Comparison of ENCODE assay signal across 7 mouse cellular contexts in genomic region chr5:148615706-148616366, GRCm38 (mm10).
DNase-seq lines count a peak whose midpoint lies in the region; ATAC-seq and TF ChIP-seq lines count a peak whose summit lies in the region.

No protein-coding gene starts in this region.

- no peak overlapping the region for H3K4me3 ChIP-seq in embryonic facial prominence, embryonic 14.5 days (ENCODE audit: low read depth, low read length)
- H3K4me3 ChIP-seq in hindbrain, embryonic 14.5 days (replicated peaks; ENCODE audit: low read length) = no peak overlapping the region
- no peak overlapping the region for H3K4me3 ChIP-seq in midbrain, postnatal 0 days (ENCODE audit: low read depth, low read length)

- H3K27me3 ChIP-seq in embryonic facial prominence, embryonic 14.5 days (replicated peaks; ENCODE audit: control insufficient read depth, insufficient read depth, low read length) = no peaks in the 10 kb centered on the region
- no peaks in the 10 kb centered on the region for H3K27me3 ChIP-seq in hindbrain, embryonic 14.5 days (ENCODE audit: control insufficient read depth, insufficient read depth, low read length)
- H3K27me3 ChIP-seq in midbrain, postnatal 0 days (ENCODE audit: insufficient read depth, low read length) = no peaks in the 10 kb centered on the region

- H3K9ac ChIP-seq in embryonic facial prominence, embryonic 14.5 days (ENCODE audit: low read depth, low read length) = no peak overlapping the region
- H3K9ac ChIP-seq in hindbrain, embryonic 14.5 days = no peak overlapping the region
- 0 out of 2 replicates have a peak overlapping the region, but pooled peaks have one; percentile 24 for H3K9ac ChIP-seq in midbrain, postnatal 0 days (replicated peaks; ENCODE audit: low read length, poor library complexity, severe bottlenecking)

- 30% methylated on average over 10 of the region's 10 CpGs for WGBS in embryonic facial prominence, embryonic 14.5 days
- 26% methylated on average over 10 of the region's 10 CpGs for WGBS in hindbrain, embryonic 14.5 days
- 34% methylated on average over 10 of the region's 10 CpGs for WGBS in midbrain, postnatal 0 days

- ATAC-seq in embryonic facial prominence, embryonic 14.5 days (ENCODE audit: low read depth) = peak; percentile 88; the same call in 1 of the 2 replicates
- peak; percentile 73 for ATAC-seq in hindbrain, embryonic 14.5 days (ENCODE audit: low FRiP score)
- peak; percentile 58; the same call in 1 of the 2 replicates for ATAC-seq in midbrain, postnatal 0 days (ENCODE audit: low FRiP score)

- TF ChIP-seq CTCF in midbrain, postnatal 0 days (IDR thresholded peaks at IDR 0.05) = no peak

- DNase-seq in lung, postnatal 10 days = peak; percentile 54
- no peak for DNase-seq in lung, postnatal 36 days
- DNase-seq in embryonic facial prominence, embryonic 14.5 days (ENCODE audit: low spot score) = peak; percentile 80
- DNase-seq in hindbrain, embryonic 14.5 days (ENCODE audit: low spot score) = peak; percentile 64
- DNase-seq in midbrain, postnatal 0 days (ENCODE audit: low spot score) = peak; percentile 91
- no peak for DNase-seq in B cell, adult 2 months
- DNase-seq in lung, adult 18-20 months = no peak

- no peaks in the 10 kb centered on the region for H3K9me3 ChIP-seq in embryonic facial prominence, embryonic 14.5 days (ENCODE audit: control insufficient read depth, low read length)
- H3K9me3 ChIP-seq in hindbrain, embryonic 14.5 days (ENCODE audit: control insufficient read depth, low read length) = no peaks in the 10 kb centered on the region
- no peaks in the 10 kb centered on the region for H3K9me3 ChIP-seq in midbrain, postnatal 0 days (ENCODE audit: low read length)

- H3K27ac ChIP-seq in embryonic facial prominence, embryonic 14.5 days (replicated peaks; ENCODE audit: low read depth, low read length) = no peak overlapping the region
- H3K27ac ChIP-seq in hindbrain, embryonic 14.5 days = peak overlapping the region; percentile 63; the same call in 1 of the 2 replicates
- no peak overlapping the region; the same call in 1 of the 2 replicates for H3K27ac ChIP-seq in midbrain, postnatal 0 days (ENCODE audit: low read depth, low read length)

- H3K4me2 ChIP-seq in embryonic facial prominence, embryonic 14.5 days (ENCODE audit: low read depth, low read length) = no peak overlapping the region
- no peak overlapping the region for H3K4me2 ChIP-seq in hindbrain, embryonic 14.5 days (replicated peaks)
- no peak overlapping the region for H3K4me2 ChIP-seq in midbrain, postnatal 0 days (ENCODE audit: low read depth, low read length, poor library complexity, severe bottlenecking)

- no peaks in the 10 kb centered on the region for H3K36me3 ChIP-seq in embryonic facial prominence, embryonic 14.5 days (ENCODE audit: control insufficient read depth, insufficient read depth, low read length)
- H3K36me3 ChIP-seq in hindbrain, embryonic 14.5 days (replicated peaks; ENCODE audit: control insufficient read depth, insufficient read depth) = no peaks in the 10 kb centered on the region
- H3K36me3 ChIP-seq in midbrain, postnatal 0 days (ENCODE audit: insufficient read depth, low read length) = no peaks in the 10 kb centered on the region

- H3K4me1 ChIP-seq in embryonic facial prominence, embryonic 14.5 days (ENCODE audit: control insufficient read depth, insufficient read depth, low read length) = no peaks in the 10 kb centered on the region
- peaks cover 3% of the 10 kb centered on the region for H3K4me1 ChIP-seq in hindbrain, embryonic 14.5 days (replicated peaks; ENCODE audit: control insufficient read depth, insufficient read depth, low read length)
- no peaks in the 10 kb centered on the region for H3K4me1 ChIP-seq in midbrain, postnatal 0 days (ENCODE audit: insufficient read depth, low read length)

Comparison
In these comparisons a context has a peak if more than half of its experiments do, and no peak if none do; other contexts are left out.
1. DNase-seq: peak in lung, postnatal 10 days (single experiment), embryonic facial prominence, embryonic 14.5 days (single experiment), hindbrain, embryonic 14.5 days (single experiment) and midbrain, postnatal 0 days (single experiment); none in lung, postnatal 36 days (single experiment), B cell, adult 2 months (0 of 2) and lung, adult 18-20 months (0 of 2).
2. Peak in every context shown above with its lines, with median percentiles within 50 percentile points of each other: ATAC-seq.